Mouse (Mus musculus): ENCODE results near the gene Slc35e4. TPM values are rescaled to one million over a fixed set of nuclear protein-coding genes. Genes with fewer than 3 reads are reported as not detected.
A peak's percentile ranks its signal among the peaks of the same experiment; 100 is the strongest.

Slc35e4 gene
- polyA plus RNA-seq, 1 experiment from 2014 or later, result 0.45 TPM

GRCm38 (mm10) chr11:3935135-3935534 is 20.7 kb upstream of the Slc35e4 start:
- Histone ChIP-seq H3K27me3 (0 out of 2 replicates have a peak, but pooled peaks cover 5% of the 10 kb centered on the region), H3K9ac (no peak overlapping the region), H3K4me2 (no peak overlapping the region), H3K27ac (no peak overlapping the region), H3K4me1 (replicated peaks) (peaks cover 21% of the 10 kb centered on the region), H3K9me3 (replicated peaks) (no peaks in the 10 kb centered on the region), H3K36me3 (no peaks in the 10 kb centered on the region), H3K4me3 (replicated peaks) (no peak overlapping the region)
- ATAC-seq (ENCODE audit: low read depth) (no peak), DNase-seq (no peak)
- 63% methylated on average over 4 of the region's 4 CpGs for WGBS (ENCODE audit: insufficient replicate concordance)

DNA sequence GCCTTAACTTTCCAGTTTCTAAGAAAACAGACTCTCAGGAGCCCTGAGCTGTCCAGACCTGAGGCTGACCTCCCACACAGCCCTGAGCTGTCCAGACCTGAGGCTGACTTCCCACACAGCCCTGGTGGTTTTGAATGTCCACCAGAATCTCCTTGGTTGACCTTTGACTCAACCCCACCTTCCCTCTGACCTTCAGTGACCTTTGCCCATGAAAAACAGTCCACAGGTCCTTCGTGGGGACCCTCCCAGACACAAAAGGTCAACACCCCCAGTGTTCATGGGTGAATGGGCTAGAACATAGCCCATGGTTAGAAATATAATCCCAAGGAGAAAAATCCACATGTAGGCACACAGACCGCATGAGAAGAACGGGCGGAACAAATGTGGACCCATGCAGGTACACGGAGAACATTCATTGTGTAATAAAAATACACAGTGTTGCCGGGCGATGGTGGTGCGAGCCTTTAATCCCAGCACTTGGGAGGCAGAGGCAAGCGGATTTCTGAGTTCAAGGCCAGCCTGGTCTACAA is 19.4 kb upstream of the Slc35e4 start:
- DNase-seq (no peak), ATAC-seq (ENCODE audit: low read depth) (no peak)
- no peak overlapping the region for H3K4me3 ChIP-seq (replicated peaks)
- no peak overlapping the region for H3K4me2 ChIP-seq
- H3K9ac ChIP-seq, result no peak overlapping the region
- H3K27me3 ChIP-seq, result 0 out of 2 replicates have a peak, but pooled peaks cover 5% of the 10 kb centered on the region
- no peak overlapping the region for H3K27ac ChIP-seq
- H3K4me1 ChIP-seq (replicated peaks), result peaks cover 22% of the 10 kb centered on the region
- WGBS (ENCODE audit: insufficient replicate concordance), result 69% methylated on average over 9 of the region's 9 CpGs
- H3K36me3 ChIP-seq, result no peaks in the 10 kb centered on the region
- H3K9me3 ChIP-seq (replicated peaks), result no peaks in the 10 kb centered on the region

DNA sequence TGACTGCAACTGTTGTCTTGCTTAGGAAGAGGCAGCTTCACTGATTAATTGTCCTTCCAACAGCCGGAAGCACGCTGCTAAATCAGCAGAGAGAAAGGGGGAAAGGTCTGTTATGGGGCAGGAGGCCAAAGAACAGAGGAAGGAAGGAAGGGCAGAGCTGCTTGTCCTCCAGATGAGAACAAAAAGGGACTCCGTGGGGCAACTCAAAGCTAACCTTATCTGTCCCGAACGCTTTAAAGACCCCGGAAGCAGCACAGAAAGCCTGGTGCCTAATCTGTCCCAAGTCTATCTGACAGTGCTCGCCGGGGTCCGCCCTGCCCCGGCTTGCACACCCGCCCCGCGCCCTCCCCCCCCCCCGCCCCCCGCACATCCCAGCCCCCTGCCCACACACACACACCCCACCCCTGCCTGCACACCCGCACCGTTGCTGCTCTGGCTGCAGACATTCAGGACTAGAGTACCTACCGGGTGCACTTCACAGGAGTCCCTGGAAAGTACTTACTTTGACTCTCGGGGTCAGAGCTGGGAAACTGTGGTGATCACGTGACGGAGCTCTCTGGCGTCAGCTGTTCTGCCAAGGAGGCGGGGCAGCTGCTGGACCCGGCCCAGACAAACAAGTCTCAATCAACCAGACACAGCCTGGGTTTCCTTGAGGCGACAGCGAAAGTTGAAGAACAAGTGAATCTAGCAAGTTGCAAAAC is 17.2 kb upstream of the Slc35e4 start, which contains the start of gene Tcn2:
Gene Tcn2 (minus strand): TSS at position 649 of the 701 bp plus-strand sequence.
- peak within 1 kb of the TSS; percentile 53 for H3K9ac ChIP-seq
- peak within 1 kb of the TSS; percentile 55 for H3K4me3 ChIP-seq (replicated peaks)
- DNase-seq (peak; percentile 67), ATAC-seq (ENCODE audit: low read depth) (peak; percentile 82)
- under 1% methylated on average over 26 of the region's 26 CpGs for WGBS (ENCODE audit: insufficient replicate concordance)
- H3K4me1 ChIP-seq (replicated peaks), result peaks cover 22% of the 10 kb centered on the region
- H3K36me3 ChIP-seq, result no peaks in the 10 kb centered on the region
- H3K27me3 ChIP-seq, result no peaks in the 10 kb centered on the region
- H3K4me2 ChIP-seq, result peak within 1 kb of the TSS; percentile 66
- no peaks in the 10 kb centered on the region for H3K9me3 ChIP-seq (replicated peaks)
- no peak within 1 kb of the TSS; the same call in 1 of the 2 replicates for H3K27ac ChIP-seq

DNA sequence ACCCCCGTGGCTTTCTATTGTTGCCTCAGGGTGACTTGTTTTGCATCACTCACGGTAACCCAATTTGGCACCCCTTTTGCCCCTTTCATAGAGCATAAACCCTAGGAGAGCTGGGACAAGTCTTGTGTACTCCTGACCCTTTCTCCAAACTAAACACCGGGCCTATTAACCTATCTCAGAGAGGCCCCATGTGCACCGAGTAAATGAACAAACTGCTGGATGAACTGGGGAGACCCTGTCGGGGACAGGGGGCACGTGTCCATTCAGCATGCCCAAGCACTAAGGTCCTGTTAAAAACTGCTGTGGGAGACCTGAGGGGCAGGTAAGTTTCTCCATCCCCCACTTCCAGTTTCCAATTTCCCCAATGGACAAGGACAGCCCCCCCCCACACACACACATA is 16.5 kb upstream of the Slc35e4 start:
- Histone ChIP-seq H3K4me1 (replicated peaks) (peaks cover 22% of the 10 kb centered on the region), H3K27ac (no peak overlapping the region), H3K36me3 (no peaks in the 10 kb centered on the region), H3K27me3 (no peaks in the 10 kb centered on the region), H3K9ac (peak overlapping the region; percentile 53; the same call in 1 of the 2 replicates), H3K4me2 (peak overlapping the region; percentile 66), H3K9me3 (replicated peaks) (no peaks in the 10 kb centered on the region), H3K4me3 (replicated peaks) (peak overlapping the region; percentile 55)
- 32% methylated on average over 6 of the region's 6 CpGs for WGBS (ENCODE audit: insufficient replicate concordance)
- ATAC-seq (ENCODE audit: low read depth) (no peak), DNase-seq (no peak)

DNA sequence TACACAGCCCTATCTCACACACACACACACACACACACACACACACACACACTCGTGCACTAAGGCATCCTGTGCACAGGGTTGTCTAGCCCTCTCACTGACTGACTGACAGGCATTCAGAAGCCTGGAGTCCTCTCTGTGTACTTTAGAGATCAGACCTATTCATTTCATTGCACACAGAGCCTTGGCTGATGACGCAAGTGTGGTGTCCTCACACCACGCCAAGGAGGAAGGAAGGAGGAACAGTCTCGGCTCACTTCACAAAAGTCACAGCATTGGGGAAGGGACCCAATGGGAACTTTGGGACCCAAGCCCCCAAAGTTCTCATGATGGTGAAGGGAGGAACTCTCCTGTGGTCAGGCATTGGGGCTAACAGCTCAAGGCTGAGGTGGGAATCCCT is 15.6 kb upstream of the Slc35e4 start:
- H3K27me3 ChIP-seq, result no peaks in the 10 kb centered on the region
- H3K36me3 ChIP-seq, result 0 out of 2 replicates have a peak, but pooled peaks cover 1% of the 10 kb centered on the region
- DNase-seq, result no peak
- H3K4me3 ChIP-seq (replicated peaks), result no peak overlapping the region
- no peak overlapping the region for H3K27ac ChIP-seq
- WGBS (ENCODE audit: insufficient replicate concordance), result 21% methylated on average over 4 of the region's 4 CpGs
- H3K4me2 ChIP-seq, result 0 out of 2 replicates have a peak overlapping the region, but pooled peaks have one; percentile 66
- no peak for ATAC-seq (ENCODE audit: low read depth)
- H3K4me1 ChIP-seq (replicated peaks), result peaks cover 22% of the 10 kb centered on the region
- H3K9ac ChIP-seq, result no peak overlapping the region
- H3K9me3 ChIP-seq (replicated peaks), result no peaks in the 10 kb centered on the region

DNA sequence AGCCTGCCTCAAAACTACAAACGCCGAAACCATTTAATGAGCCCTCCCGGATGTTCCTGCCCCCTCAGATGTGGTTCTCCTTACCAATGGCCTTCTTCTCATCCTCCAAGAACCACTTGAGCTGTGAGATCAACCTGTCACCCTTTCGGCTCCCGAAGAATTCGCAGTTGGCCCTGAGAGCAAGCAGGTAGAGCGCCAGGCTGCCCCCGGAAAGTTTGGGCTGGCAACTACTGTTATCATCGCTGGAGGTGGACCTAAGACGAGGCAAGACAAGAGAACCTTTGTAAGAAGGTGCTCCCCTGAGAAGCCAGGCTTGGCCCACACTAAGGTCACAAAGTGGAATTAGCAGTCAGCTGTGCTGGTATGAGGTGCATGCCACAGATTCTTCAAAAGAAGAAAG is 11.5 kb upstream of the Slc35e4 start:
- H3K4me2 ChIP-seq, result no peak overlapping the region
- peaks cover 5% of the 10 kb centered on the region for H3K4me1 ChIP-seq (replicated peaks)
- ATAC-seq (ENCODE audit: low read depth) (no peak), DNase-seq (no peak)
- H3K27me3 ChIP-seq, result no peaks in the 10 kb centered on the region
- no peak overlapping the region for H3K27ac ChIP-seq
- WGBS (ENCODE audit: insufficient replicate concordance), result 82% methylated on average over 10 of the region's 10 CpGs
- H3K9ac ChIP-seq, result no peak overlapping the region
- 0 out of 2 replicates have a peak, but pooled peaks cover 3% of the 10 kb centered on the region for H3K36me3 ChIP-seq
- H3K4me3 ChIP-seq (replicated peaks), result no peak overlapping the region
- H3K9me3 ChIP-seq (replicated peaks), result no peaks in the 10 kb centered on the region

GRCm38 (mm10) chr11:3922731-3923130 is 8.3 kb upstream of the Slc35e4 start:
- Histone ChIP-seq H3K36me3 (0 out of 2 replicates have a peak, but pooled peaks cover 3% of the 10 kb centered on the region), H3K9ac (no peak overlapping the region), H3K4me3 (replicated peaks) (no peak overlapping the region), H3K27me3 (no peaks in the 10 kb centered on the region), H3K27ac (no peak overlapping the region), H3K4me2 (no peak overlapping the region), H3K9me3 (replicated peaks) (no peaks in the 10 kb centered on the region), H3K4me1 (replicated peaks) (no peaks in the 10 kb centered on the region)
- no peak for DNase-seq
- WGBS (ENCODE audit: insufficient replicate concordance), result 75% methylated on average over 6 of the region's 6 CpGs
- ATAC-seq (ENCODE audit: low read depth), result no peak

- no peak overlapping the region for H3K4me2 ChIP-seq
- no peak overlapping the region for H3K9ac ChIP-seq
- DNase-seq (no peak), ATAC-seq (ENCODE audit: low read depth) (no peak)
- H3K27ac ChIP-seq, result no peak overlapping the region
- no peaks in the 10 kb centered on the region for H3K9me3 ChIP-seq (replicated peaks)
- H3K4me3 ChIP-seq (replicated peaks), result no peak overlapping the region
- no peaks in the 10 kb centered on the region for H3K27me3 ChIP-seq
- H3K4me1 ChIP-seq (replicated peaks), result no peaks in the 10 kb centered on the region
- 0 out of 2 replicates have a peak, but pooled peaks cover 3% of the 10 kb centered on the region for H3K36me3 ChIP-seq
- 74% methylated on average over 9 of the region's 9 CpGs for WGBS (ENCODE audit: insufficient replicate concordance)
Measured at GRCm38 (mm10) chr11:3922115-3922514, 7.7 kb upstream of the Slc35e4 start.

GRCm38 (mm10) chr11:3921281-3921850 is 6.9 kb upstream of the Slc35e4 start:
- Histone ChIP-seq H3K27ac (no peak overlapping the region), H3K4me1 (replicated peaks) (no peaks in the 10 kb centered on the region), H3K4me3 (replicated peaks) (no peak overlapping the region), H3K9me3 (replicated peaks) (no peaks in the 10 kb centered on the region), H3K36me3 (0 out of 2 replicates have a peak, but pooled peaks cover 3% of the 10 kb centered on the region), H3K9ac (no peak overlapping the region), H3K4me2 (no peak overlapping the region), H3K27me3 (no peaks in the 10 kb centered on the region)
- peak; percentile 19 for DNase-seq
- ATAC-seq (ENCODE audit: low read depth), result peak; percentile 47; the same call in 1 of the 2 replicates
- 34% methylated on average over 8 of the region's 8 CpGs for WGBS (ENCODE audit: insufficient replicate concordance)

DNA sequence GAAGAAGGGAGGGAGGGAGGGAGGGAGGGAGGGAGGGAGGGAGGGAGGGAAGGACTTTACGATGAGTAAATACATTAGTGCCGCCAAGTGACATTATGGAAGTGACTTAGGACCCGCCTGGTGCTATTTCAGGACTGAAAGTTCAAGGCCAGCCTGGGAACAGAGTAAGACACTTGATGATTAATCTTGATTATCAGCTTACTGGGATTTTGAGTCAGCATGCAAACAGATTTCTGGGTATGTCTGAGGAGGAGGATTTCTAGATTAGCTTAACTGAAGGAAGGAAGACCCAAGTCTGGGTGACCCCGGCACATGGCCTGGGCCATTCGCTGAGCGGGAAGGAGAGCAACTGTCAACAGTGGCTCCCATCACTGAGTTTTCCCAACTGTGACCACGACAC is 6.0 kb upstream of the Slc35e4 start:
- no peak overlapping the region for H3K9ac ChIP-seq
- no peak overlapping the region for H3K4me3 ChIP-seq (replicated peaks)
- ATAC-seq (ENCODE audit: low read depth), result no peak
- H3K4me1 ChIP-seq (replicated peaks), result no peaks in the 10 kb centered on the region
- H3K27me3 ChIP-seq, result no peaks in the 10 kb centered on the region
- no peaks in the 10 kb centered on the region for H3K9me3 ChIP-seq (replicated peaks)
- 74% methylated on average over 7 of the region's 7 CpGs for WGBS (ENCODE audit: insufficient replicate concordance)
- H3K27ac ChIP-seq, result no peak overlapping the region
- no peak overlapping the region for H3K4me2 ChIP-seq
- DNase-seq, result no peak
- H3K36me3 ChIP-seq, result 0 out of 2 replicates have a peak, but pooled peaks cover 3% of the 10 kb centered on the region

DNA sequence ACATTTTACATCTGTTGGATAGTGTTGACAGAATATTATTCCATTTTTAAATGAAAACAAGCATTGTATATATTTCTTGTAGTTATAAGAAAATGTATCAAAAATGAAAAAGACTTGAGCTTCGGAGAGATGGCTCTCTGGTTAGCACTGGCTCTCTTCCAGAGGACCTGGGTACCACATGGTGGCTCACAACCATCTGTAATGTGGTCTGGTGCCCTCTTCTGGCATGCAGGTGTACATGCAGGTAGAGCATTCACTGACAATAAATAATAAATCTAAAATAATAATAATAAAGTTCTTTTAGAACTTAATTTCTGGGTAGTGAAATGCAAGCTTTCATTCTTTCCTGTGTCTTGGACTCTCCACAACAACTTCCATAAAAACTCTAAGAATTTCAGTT is 4.3 kb upstream of the Slc35e4 start:
- WGBS (ENCODE audit: insufficient replicate concordance), result 44% methylated on average over 1 of the region's 1 CpGs
- no peaks in the 10 kb centered on the region for H3K36me3 ChIP-seq
- ATAC-seq (ENCODE audit: low read depth) (no peak), DNase-seq (no peak)
- peaks cover 10% of the 10 kb centered on the region for H3K4me1 ChIP-seq (replicated peaks)
- no peak overlapping the region for H3K4me2 ChIP-seq
- no peak overlapping the region for H3K4me3 ChIP-seq (replicated peaks)
- H3K27me3 ChIP-seq, result peaks cover 17% of the 10 kb centered on the region
- no peaks in the 10 kb centered on the region for H3K9me3 ChIP-seq (replicated peaks)
- no peak overlapping the region for H3K27ac ChIP-seq
- no peak overlapping the region for H3K9ac ChIP-seq
